Mouse (Mus musculus): ENCODE data around the gene Slc7a5.

Gene Slc7a5

GRCm38 (mm10) chr8:121935341-121936294 is 28.1 kb upstream of the Slc7a5 start:
- DNase-seq, result no peak

GRCm38 (mm10) chr8:121934923-121935322 is 27.4 kb upstream of the Slc7a5 start:
- DNase-seq, result no peak

GRCm38 (mm10) chr8:121934506-121934905 is 27.0 kb upstream of the Slc7a5 start:
- DNase-seq, result peak; percentile 67

- no peak for DNase-seq
Measured at GRCm38 (mm10) chr8:121932668-121933520, 25.4 kb upstream of the Slc7a5 start.

GRCm38 (mm10) chr8:121932026-121932667 is 24.7 kb upstream of the Slc7a5 start:
- DNase-seq, result no peak

GRCm38 (mm10) chr8:121931571-121931970 is 24.1 kb upstream of the Slc7a5 start:
- no peak for DNase-seq

- DNase-seq, result no peak
Measured at GRCm38 (mm10) chr8:121930047-121930446, 22.6 kb upstream of the Slc7a5 start.

GRCm38 (mm10) chr8:121927316-121927715 is 19.8 kb upstream of the Slc7a5 start:
- peak; percentile 77 for DNase-seq

GRCm38 (mm10) chr8:121926266-121926665 is 18.8 kb upstream of the Slc7a5 start:
- no peak for DNase-seq

- DNase-seq, result peak; percentile 90
Measured at GRCm38 (mm10) chr8:121925624-121926023, 18.1 kb upstream of the Slc7a5 start.

GRCm38 (mm10) chr8:121924681-121925080 is 17.2 kb upstream of the Slc7a5 start:
- no peak for DNase-seq

- peak; percentile 69 for DNase-seq
Measured at GRCm38 (mm10) chr8:121922101-121922500, 14.6 kb upstream of the Slc7a5 start.

- peak; percentile 51 for DNase-seq
Measured at GRCm38 (mm10) chr8:121921582-121921981, 14.1 kb upstream of the Slc7a5 start.

GRCm38 (mm10) chr8:121919731-121920130 is 12.2 kb upstream of the Slc7a5 start:
- peak; percentile 71 for DNase-seq

- DNase-seq, result no peak
Measured at GRCm38 (mm10) chr8:121919158-121919557, 11.7 kb upstream of the Slc7a5 start.

- no peak for DNase-seq
Measured at GRCm38 (mm10) chr8:121913378-121913777, 5.9 kb upstream of the Slc7a5 start.

- no peak for DNase-seq
Measured at GRCm38 (mm10) chr8:121912831-121913230, 5.3 kb upstream of the Slc7a5 start.

GRCm38 (mm10) chr8:121911987-121912386 is 4.5 kb upstream of the Slc7a5 start:
- DNase-seq, result no peak

GRCm38 (mm10) chr8:121911400-121911799 is 3.9 kb upstream of the Slc7a5 start:
- no peak for DNase-seq

GRCm38 (mm10) chr8:121909663-121910062 is 2.2 kb upstream of the Slc7a5 start:
- peak; percentile 92 for DNase-seq

GRCm38 (mm10) chr8:121909148-121909541 is 1.7 kb upstream of the Slc7a5 start:
- peak; percentile 65 for DNase-seq

GRCm38 (mm10) chr8:121908378-121909147 is 1.1 kb upstream of the Slc7a5 start:
- no peak for DNase-seq
